Mouse (Mus musculus) G1E (cell line): ENCODE data around the gene Dap3.

ENCODE experiments used
- CTCF ChIP-seq: IDR thresholded peaks from 2 replicates; pipeline ENCODE4 v1.5.1; 2012; ENCODE audit warnings: low read depth, low read length, inconsistent platforms, mixed read lengths
- GATA1 ChIP-seq: IDR thresholded peaks from 2 replicates; pipeline ENCODE4 v1.6.1; 2012; ENCODE audit warnings: borderline replicate concordance, low read length, inconsistent platforms, mixed read lengths
- GATA2 ChIP-seq: IDR thresholded peaks from 2 replicates; pipeline ENCODE4 v1.6.1; 2012; ENCODE audit warnings: low read depth, low read length, inconsistent platforms, borderline replicate concordance
- POLR2AphosphoS5 ChIP-seq: IDR thresholded peaks from 2 replicates; pipeline ENCODE4 v1.6.1; 2012; ENCODE audit warnings: low read depth, low read length, inconsistent platforms; ENCODE audit not compliant: insufficient replicate concordance
- TAL1 ChIP-seq: conservative IDR thresholded peaks from 2 replicates; pipeline ENCODE4 v1.6.1; 2012; ENCODE audit warnings: low read depth, low read length, inconsistent platforms, mixed read lengths

DNA sequence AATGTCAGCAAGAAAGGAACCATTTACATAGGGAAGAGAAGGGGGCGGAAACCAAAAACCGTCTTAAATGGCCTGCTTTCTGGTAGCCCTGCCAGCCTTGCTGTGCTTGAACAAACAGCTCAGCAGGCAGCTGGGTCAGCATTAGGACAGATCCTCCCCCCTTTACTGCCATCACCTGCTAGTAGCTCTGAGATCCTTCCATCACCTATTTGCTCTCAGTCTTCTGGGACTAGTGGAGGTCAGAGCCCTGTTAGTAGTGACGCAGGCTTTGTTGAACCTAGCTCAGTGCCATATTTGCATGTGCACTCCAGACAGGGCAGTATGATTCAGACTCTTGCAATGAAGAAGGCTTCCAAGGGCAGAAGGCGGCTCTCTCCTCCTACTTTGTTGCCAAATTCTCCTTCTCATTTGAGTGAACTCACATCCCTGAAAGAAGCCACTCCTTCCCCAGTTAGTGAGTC lies 33.0 kb upstream of the Dap3 start:
- TF ChIP-seq GATA1 (no peak), POLR2AphosphoS5 (no peak), CTCF (no peak), TAL1 (no peak), GATA2 (no peak)
